Mouse (Mus musculus) heart, embryonic 13.5 days (tissue): ENCODE results near the gene Tgfbrap1. TPM values are rescaled to one million over a fixed set of nuclear protein-coding genes. Genes with fewer than 3 reads are reported as not detected.

Experiments used
- ATAC-seq: fragments of 200-750 bp; cut with Nextera tagmentation; 2 replicates; pipeline ENCODE4 v1.8.0; 2017; ENCODE audit warnings: moderate TSS enrichment; ENCODE audit not compliant: insufficient number of reproducible peaks, low FRiP score, low TSS enrichment; ENCODE audit errors: extremely low read depth
- H3K27ac ChIP-seq: fragments of 300-500 bp; sonication (generic); replicated peaks from 2 replicates; pipeline ENCODE4 v1.5.1; 2015; ENCODE audit warnings: moderate library complexity, mild to moderate bottlenecking, inconsistent platforms
- H3K27me3 ChIP-seq: fragments of 300-500 bp; sonication (generic); replicated peaks from 2 replicates; pipeline ENCODE4 v1.6.1; 2015; ENCODE audit warnings: mild to moderate bottlenecking, inconsistent platforms
- H3K36me3 ChIP-seq: fragments of 300-500 bp; sonication (generic); 2 replicates; pipeline ENCODE4 v1.6.1; 2015; ENCODE audit warnings: mild to moderate bottlenecking, inconsistent platforms
- H3K4me1 ChIP-seq: fragments of 300-500 bp; sonication (generic); 2 replicates; pipeline ENCODE4 v1.6.1; 2015; ENCODE audit warnings: inconsistent platforms
- H3K4me2 ChIP-seq: fragments of 300-500 bp; sonication (generic); 2 replicates; pipeline ENCODE4 v1.6.1; 2015; ENCODE audit warnings: inconsistent platforms, mild to moderate bottlenecking, moderate library complexity
- H3K4me3 ChIP-seq: fragments of 300-500 bp; sonication (generic); 2 replicates; pipeline ENCODE4 v1.5.1; 2015; ENCODE audit warnings: moderate library complexity, mild to moderate bottlenecking, inconsistent platforms
- H3K9ac ChIP-seq: fragments of 300-500 bp; sonication (generic); 2 replicates; pipeline ENCODE4 v1.6.1; 2015; ENCODE audit warnings: inconsistent platforms, mild to moderate bottlenecking, moderate library complexity
- H3K9me3 ChIP-seq: fragments of 300-500 bp; sonication (generic); 2 replicates; pipeline ENCODE4 v1.6.1; 2016; ENCODE audit warnings: inconsistent platforms
- WGBS: fragments of 180-500 bp; shearing (Covaris S2); methylation state at CpG from one replicate; pipeline ENCODE4 v1.1.7; 2015; ENCODE audit warnings: mixed read lengths; 5-methylcytosine and 5-hydroxymethylcytosine counted together
- polyA plus RNA-seq: library from polyadenylated mRNA; unstranded; fragments of >200 nt; fragmentation: Nextera tagmentation; extraction: Ambion mirVana; gene quantifications from 2 replicates; pipeline ENCODE4 v1.2.1, GENCODE M21; 2015

Tgfbrap1 gene
- polyA plus RNA-seq = 6.2 and 7.0 TPM in 2 replicates

GRCm38 (mm10) chr1:43098031-43098984 lies at the start of gene Tgfbrap1, which contains the start of gene AI597479:
Gene Tgfbrap1 (minus strand): TSS chr1:43098637.
Gene AI597479 (plus strand): TSS chr1:43098710.
- WGBS = under 1% methylated on average over 54 of the region's 57 CpGs
- peaks cover 37% of the 10 kb centered on the region for H3K36me3 ChIP-seq
- H3K4me2 ChIP-seq = peak within 1 kb of the TSS; percentile 83
- peak within 1 kb of the TSS; percentile 97 for H3K9ac ChIP-seq
- no peaks in the 10 kb centered on the region for H3K9me3 ChIP-seq
- peak within 1 kb of the TSS; percentile 99 for H3K27ac ChIP-seq
- H3K27me3 ChIP-seq = no peaks in the 10 kb centered on the region
- H3K4me1 ChIP-seq = peaks cover 18% of the 10 kb centered on the region
- peak within 1 kb of the TSS; percentile 98 for H3K4me3 ChIP-seq
- ATAC-seq = peak; percentile 90

DNA sequence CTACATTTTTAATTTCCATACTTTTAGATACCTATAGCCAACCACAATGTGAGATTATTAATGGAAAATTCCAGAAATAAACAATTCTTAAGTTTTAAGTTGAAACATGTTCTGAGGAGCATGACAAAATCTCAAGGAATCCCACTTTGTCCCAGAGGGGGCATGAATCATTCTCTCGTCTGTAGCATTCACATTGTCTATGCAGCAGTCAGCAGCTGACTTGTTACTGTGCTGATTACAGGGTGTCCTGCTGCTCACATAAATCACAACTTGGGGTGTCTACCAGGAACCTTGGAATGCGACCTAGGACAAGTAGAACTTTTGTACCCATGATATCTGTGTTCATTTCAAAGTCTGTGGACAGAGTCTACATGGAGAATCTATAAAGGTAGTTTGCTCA lies 49.0 kb upstream of the Tgfbrap1 start:
- ATAC-seq = no peak
- WGBS = 61% methylated on average over 2 of the region's 2 CpGs
- peak overlapping the region; percentile 9; the same call in 1 of the 2 replicates for H3K27ac ChIP-seq
- H3K4me2 ChIP-seq = no peak overlapping the region
- no peaks in the 10 kb centered on the region for H3K27me3 ChIP-seq
- no peaks in the 10 kb centered on the region for H3K9me3 ChIP-seq
- no peak overlapping the region for H3K9ac ChIP-seq
- H3K4me1 ChIP-seq = peaks cover 95% of the 10 kb centered on the region
- no peak overlapping the region for H3K4me3 ChIP-seq
- peaks cover 94% of the 10 kb centered on the region for H3K36me3 ChIP-seq

GRCm38 (mm10) chr1:43145388-43145787 lies 47.0 kb upstream of the Tgfbrap1 start:
- Histone ChIP-seq H3K36me3 (peaks cover 94% of the 10 kb centered on the region), H3K9me3 (no peaks in the 10 kb centered on the region), H3K9ac (no peak overlapping the region), H3K4me1 (peaks cover 95% of the 10 kb centered on the region), H3K27me3 (no peaks in the 10 kb centered on the region), H3K27ac (peak overlapping the region; percentile 12; the same call in 1 of the 2 replicates), H3K4me3 (no peak overlapping the region), H3K4me2 (no peak overlapping the region)
- 71% methylated on average over 6 of the region's 6 CpGs for WGBS
- ATAC-seq = no peak

- Histone ChIP-seq H3K4me3 (no peak overlapping the region), H3K4me2 (no peak overlapping the region), H3K9ac (no peak overlapping the region), H3K9me3 (no peaks in the 10 kb centered on the region), H3K27me3 (no peaks in the 10 kb centered on the region), H3K36me3 (peaks cover 93% of the 10 kb centered on the region), H3K4me1 (peaks cover 91% of the 10 kb centered on the region), H3K27ac (peak overlapping the region; percentile 63)
- no peak for ATAC-seq
- 73% methylated on average over 8 of the region's 8 CpGs for WGBS
Measured at GRCm38 (mm10) chr1:43144338-43144906, 46.0 kb upstream of the Tgfbrap1 start.

GRCm38 (mm10) chr1:43143791-43144190 lies 45.4 kb upstream of the Tgfbrap1 start:
- Histone ChIP-seq H3K9me3 (no peaks in the 10 kb centered on the region), H3K4me1 (peaks cover 85% of the 10 kb centered on the region), H3K4me3 (no peak overlapping the region), H3K27me3 (no peaks in the 10 kb centered on the region), H3K36me3 (peaks cover 90% of the 10 kb centered on the region), H3K9ac (peak overlapping the region; percentile 29; the same call in 1 of the 2 replicates), H3K27ac (peak overlapping the region; percentile 63), H3K4me2 (no peak overlapping the region)
- ATAC-seq = no peak
- WGBS = 70% methylated on average over 4 of the region's 4 CpGs

- Histone ChIP-seq H3K4me3 (no peak overlapping the region), H3K9me3 (no peaks in the 10 kb centered on the region), H3K4me2 (no peak overlapping the region), H3K9ac (peak overlapping the region; percentile 29; the same call in 1 of the 2 replicates), H3K4me1 (peaks cover 80% of the 10 kb centered on the region), H3K27ac (peak overlapping the region; percentile 63), H3K36me3 (peaks cover 90% of the 10 kb centered on the region), H3K27me3 (no peaks in the 10 kb centered on the region)
- WGBS = 75% methylated on average over 4 of the region's 4 CpGs
- ATAC-seq = no peak
Measured at GRCm38 (mm10) chr1:43143284-43143683, 44.8 kb upstream of the Tgfbrap1 start.

GRCm38 (mm10) chr1:43142849-43143248 lies 44.4 kb upstream of the Tgfbrap1 start:
- Histone ChIP-seq H3K27me3 (no peaks in the 10 kb centered on the region), H3K4me2 (no peak overlapping the region), H3K9me3 (no peaks in the 10 kb centered on the region), H3K36me3 (peaks cover 90% of the 10 kb centered on the region), H3K4me3 (no peak overlapping the region), H3K4me1 (peaks cover 75% of the 10 kb centered on the region), H3K9ac (0 out of 2 replicates have a peak overlapping the region, but pooled peaks have one; percentile 19), H3K27ac (peak overlapping the region; percentile 63)
- ATAC-seq = no peak
- WGBS = 78% methylated on average over 6 of the region's 6 CpGs

- 42% methylated on average over 11 of the region's 11 CpGs for WGBS
- H3K4me1 ChIP-seq = peaks cover 66% of the 10 kb centered on the region
- H3K9ac ChIP-seq = peak overlapping the region; percentile 71
- no peak overlapping the region for H3K4me3 ChIP-seq
- peak overlapping the region; percentile 20; the same call in 1 of the 2 replicates for H3K4me2 ChIP-seq
- H3K36me3 ChIP-seq = peaks cover 91% of the 10 kb centered on the region
- no peaks in the 10 kb centered on the region for H3K27me3 ChIP-seq
- H3K27ac ChIP-seq = peak overlapping the region; percentile 76
- no peaks in the 10 kb centered on the region for H3K9me3 ChIP-seq
- no peak for ATAC-seq
Measured at GRCm38 (mm10) chr1:43141555-43141961, 43.1 kb upstream of the Tgfbrap1 start.

- H3K9me3 ChIP-seq = no peaks in the 10 kb centered on the region
- no peak overlapping the region for H3K4me2 ChIP-seq
- no peak overlapping the region for H3K9ac ChIP-seq
- H3K27ac ChIP-seq = peak overlapping the region; percentile 41
- no peak overlapping the region for H3K4me3 ChIP-seq
- WGBS = 48% methylated on average over 8 of the region's 8 CpGs
- H3K27me3 ChIP-seq = no peaks in the 10 kb centered on the region
- peaks cover 51% of the 10 kb centered on the region for H3K4me1 ChIP-seq
- peaks cover 93% of the 10 kb centered on the region for H3K36me3 ChIP-seq
- peak; percentile 11; the same call in 1 of the 2 replicates for ATAC-seq
Measured at GRCm38 (mm10) chr1:43139587-43140266, 41.3 kb upstream of the Tgfbrap1 start.

- Histone ChIP-seq H3K9ac (no peak overlapping the region), H3K36me3 (peaks cover 93% of the 10 kb centered on the region), H3K27ac (no peak overlapping the region), H3K9me3 (no peaks in the 10 kb centered on the region), H3K4me2 (no peak overlapping the region), H3K27me3 (no peaks in the 10 kb centered on the region), H3K4me1 (peaks cover 38% of the 10 kb centered on the region), H3K4me3 (no peak overlapping the region)
- ATAC-seq = no peak
- 63% methylated on average over 15 of the region's 15 CpGs for WGBS
Measured at GRCm38 (mm10) chr1:43138268-43138812, 39.9 kb upstream of the Tgfbrap1 start.
